Mouse (Mus musculus) forebrain, embryonic 11.5 days (tissue): ENCODE results near the gene Fam196b. TPM values are rescaled to one million over a fixed set of nuclear protein-coding genes. Genes with fewer than 3 reads are reported as not detected.

Experiments
- ATAC-seq: fragments of 200-750 bp; cut with Nextera tagmentation; replicated peaks from 2 replicates; pipeline ENCODE4 v1.8.0; 2017; ENCODE audit warnings: moderate TSS enrichment; ENCODE audit not compliant: low FRiP score
- DNase-seq: peaks from one replicate; pipeline ENCODE4 v3.0.0-alpha.2; 2017; ENCODE audit warnings: low spot score
- H3K27ac ChIP-seq: fragments of 300-500 bp; sonication (generic); 2 replicates; pipeline ENCODE4 v1.5.1; 2014; ENCODE audit warnings: low read depth, low read length
- H3K27me3 ChIP-seq: fragments of 300-500 bp; sonication (generic); 2 replicates; pipeline ENCODE4 v1.6.1; 2014; ENCODE audit warnings: mild to moderate bottlenecking, low read length, mixed read lengths; ENCODE audit not compliant: control insufficient read depth, insufficient read depth
- H3K36me3 ChIP-seq: fragments of 300-500 bp; sonication (generic); 2 replicates; pipeline ENCODE4 v1.6.1; 2014; ENCODE audit warnings: mild to moderate bottlenecking, low read length, moderate library complexity, mixed read lengths; ENCODE audit not compliant: control insufficient read depth, insufficient read depth
- H3K4me1 ChIP-seq: fragments of 300-500 bp; sonication (generic); replicated peaks from 2 replicates; pipeline ENCODE4 v1.6.1; 2014; ENCODE audit warnings: low read length, mixed read lengths; ENCODE audit not compliant: control insufficient read depth, insufficient read depth
- H3K4me2 ChIP-seq: fragments of 300-500 bp; sonication (generic); 2 replicates; pipeline ENCODE4 v1.6.1; 2014; ENCODE audit warnings: low read depth, mild to moderate bottlenecking, low read length, moderate library complexity, mixed read lengths; ENCODE audit not compliant: severe bottlenecking
- H3K4me3 ChIP-seq: fragments of 300-500 bp; sonication (generic); 2 replicates; pipeline ENCODE4 v1.5.1; 2014; ENCODE audit warnings: low read depth, low read length
- H3K9ac ChIP-seq: fragments of 300-500 bp; sonication (generic); 2 replicates; pipeline ENCODE4 v1.6.1; 2014; ENCODE audit warnings: low read length
- H3K9me3 ChIP-seq: fragments of 300-500 bp; sonication (generic); 2 replicates; pipeline ENCODE4 v1.6.1; 2016; ENCODE audit warnings: low read length, mixed read lengths; ENCODE audit not compliant: control insufficient read depth
- WGBS: fragments of 180-500 bp; shearing (Covaris S2); extraction: QIAGEN DNeasy Blood & Tissue Kit; methylation state at CpG from one replicate; pipeline ENCODE4 v1.1.7; 2014; 5-methylcytosine and 5-hydroxymethylcytosine counted together
- polyA plus RNA-seq: library from polyadenylated mRNA; unstranded; fragments of >200 nt; fragmentation: Nextera tagmentation; extraction: Ambion mirVana; gene quantifications from 2 replicates; pipeline ENCODE4 v1.2.1, GENCODE M21; 2014

The Fam196b gene
- polyA plus RNA-seq, 1 experiment from 2014 or later: 0.94 TPM

DNA sequence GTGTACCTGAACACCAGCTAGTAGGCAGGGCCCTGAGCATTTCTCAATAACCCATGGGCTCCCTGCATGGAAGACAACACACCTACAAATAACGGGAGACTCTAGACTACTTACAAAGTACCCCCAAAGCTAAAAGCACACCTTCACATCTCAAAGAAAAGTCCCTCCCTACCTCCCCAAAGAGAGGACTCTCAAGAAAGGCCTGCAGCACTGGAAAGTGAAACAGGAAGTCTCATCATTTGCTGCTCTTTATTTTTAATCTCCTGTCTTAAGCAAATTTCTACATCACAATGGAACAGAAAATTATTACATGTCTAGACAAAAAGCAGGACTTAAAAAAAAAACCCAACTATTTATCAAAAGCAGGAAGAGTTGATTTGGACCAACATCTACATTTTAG, 90.7 kb downstream of the Fam196b start:
- ATAC-seq (no peak), DNase-seq (no peak)
- no peak overlapping the region for H3K4me3 ChIP-seq
- H3K27me3 ChIP-seq: no peaks in the 10 kb centered on the region
- H3K36me3 ChIP-seq: no peaks in the 10 kb centered on the region
- no peak overlapping the region for H3K9ac ChIP-seq
- no peak overlapping the region for H3K4me2 ChIP-seq
- no peaks in the 10 kb centered on the region for H3K9me3 ChIP-seq
- WGBS: 90% methylated on average over 1 of the region's 1 CpGs
- no peak overlapping the region for H3K27ac ChIP-seq
- no peaks in the 10 kb centered on the region; the same call in 1 of the 2 replicates for H3K4me1 ChIP-seq

DNA sequence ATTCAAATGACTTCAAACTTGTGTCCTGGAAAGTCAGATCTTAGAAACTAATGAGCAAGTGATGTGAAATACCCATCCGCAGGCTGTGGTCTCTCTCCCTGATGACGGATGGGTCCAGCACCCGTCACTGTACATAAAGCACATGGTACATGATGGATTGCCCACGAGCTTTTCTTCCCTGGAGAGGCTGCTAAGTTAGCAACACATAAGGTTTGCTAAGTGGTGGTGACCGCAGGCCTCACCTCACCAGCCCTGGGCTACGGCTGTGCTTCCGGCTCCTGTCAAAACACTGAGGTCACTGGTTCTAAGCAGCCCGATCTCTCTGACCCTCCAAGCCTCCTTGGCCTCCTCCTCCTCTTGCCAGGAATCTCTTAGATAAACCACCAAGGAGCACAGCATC, 91.7 kb downstream of the Fam196b start:
- Histone ChIP-seq H3K4me1 (no peaks in the 10 kb centered on the region; the same call in 1 of the 2 replicates), H3K27me3 (no peaks in the 10 kb centered on the region), H3K27ac (no peak overlapping the region), H3K4me2 (no peak overlapping the region), H3K4me3 (no peak overlapping the region), H3K36me3 (no peaks in the 10 kb centered on the region), H3K9ac (no peak overlapping the region), H3K9me3 (no peaks in the 10 kb centered on the region)
- ATAC-seq (0 out of 2 replicates have a peak, but pooled peaks have one; percentile 12), DNase-seq (no peak)
- 77% methylated on average over 8 of the region's 8 CpGs for WGBS

DNA sequence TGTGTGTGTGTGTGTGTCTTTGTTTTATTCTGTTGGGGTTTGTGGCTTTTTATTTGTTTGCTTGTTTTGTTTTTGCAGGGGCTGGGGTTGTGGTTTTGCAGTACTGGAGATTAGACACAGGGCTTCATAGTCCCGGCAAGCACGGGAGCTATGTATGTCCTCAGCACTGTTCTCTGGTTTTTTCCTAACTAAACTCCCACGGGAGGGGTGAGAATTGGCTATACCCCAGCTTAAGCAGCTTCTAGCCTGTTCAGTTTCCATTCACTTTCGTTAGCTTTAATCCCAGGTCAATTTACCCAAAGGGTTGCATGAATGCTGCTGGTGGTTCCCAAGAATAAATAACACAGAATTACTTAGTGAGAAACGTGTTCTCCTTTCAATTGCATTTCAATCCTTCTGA, 92.2 kb downstream of the Fam196b start:
- WGBS: 37% methylated on average over 5 of the region's 5 CpGs

DNA sequence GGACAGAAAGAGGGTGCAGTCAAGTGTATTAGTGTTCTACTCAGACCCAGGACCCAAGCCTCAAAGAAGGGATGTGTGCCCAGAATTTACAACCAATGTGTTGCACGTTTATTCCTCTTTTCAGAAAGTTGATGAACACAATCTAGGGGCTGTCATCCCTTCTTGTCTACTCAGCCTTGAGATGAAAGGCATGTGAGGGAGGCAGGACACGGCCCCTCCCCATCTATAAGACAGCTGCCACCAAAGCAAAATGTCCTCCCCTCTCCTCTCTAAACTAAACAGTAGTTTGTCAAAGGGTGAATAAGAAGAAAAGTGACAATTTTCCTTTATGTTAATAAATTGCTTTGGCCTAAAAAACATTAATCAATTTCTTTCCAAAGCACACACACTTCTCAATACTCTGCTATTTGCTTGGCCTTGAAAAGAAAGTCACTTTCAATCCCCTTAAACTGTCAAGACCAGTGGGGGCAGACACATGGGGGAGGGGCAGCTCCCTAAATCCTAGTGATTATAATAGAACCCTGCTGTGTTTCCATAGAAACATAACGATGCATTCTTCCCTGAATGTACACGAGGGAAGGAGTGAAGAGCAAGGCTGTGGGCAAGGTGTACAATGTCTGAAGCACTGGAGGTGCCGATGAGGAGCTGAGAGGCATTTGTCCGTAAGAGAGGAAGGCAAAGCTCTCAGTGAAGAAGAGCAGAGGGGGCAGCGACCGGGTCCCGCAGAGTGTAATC, 101.4 kb downstream of the Fam196b start:
- Histone ChIP-seq H3K36me3 (no peaks in the 10 kb centered on the region), H3K4me2 (no peak overlapping the region; the same call in 1 of the 2 replicates), H3K27ac (no peak overlapping the region), H3K4me3 (no peak overlapping the region), H3K27me3 (no peaks in the 10 kb centered on the region), H3K9ac (no peak overlapping the region), H3K4me1 (peaks cover 5% of the 10 kb centered on the region), H3K9me3 (no peaks in the 10 kb centered on the region)
- WGBS: 32% methylated on average over 9 of the region's 9 CpGs
- DNase-seq (no peak), ATAC-seq (peak; percentile 73)

More for the DNA sequence above, 92.2 kb downstream of the Fam196b start:
- Histone ChIP-seq H3K27ac (no peak overlapping the region), H3K4me3 (no peak overlapping the region), H3K9me3 (no peaks in the 10 kb centered on the region), H3K4me1 (no peaks in the 10 kb centered on the region; the same call in 1 of the 2 replicates), H3K27me3 (no peaks in the 10 kb centered on the region), H3K4me2 (no peak overlapping the region), H3K36me3 (no peaks in the 10 kb centered on the region), H3K9ac (no peak overlapping the region)
- ATAC-seq (no peak), DNase-seq (no peak)

GRCm38 (mm10) chr11:34416619-34416979, 102.0 kb downstream of the Fam196b start:
- ATAC-seq: 0 out of 2 replicates have a peak, but pooled peaks have one; percentile 34
- H3K4me2 ChIP-seq: no peak overlapping the region

DNA sequence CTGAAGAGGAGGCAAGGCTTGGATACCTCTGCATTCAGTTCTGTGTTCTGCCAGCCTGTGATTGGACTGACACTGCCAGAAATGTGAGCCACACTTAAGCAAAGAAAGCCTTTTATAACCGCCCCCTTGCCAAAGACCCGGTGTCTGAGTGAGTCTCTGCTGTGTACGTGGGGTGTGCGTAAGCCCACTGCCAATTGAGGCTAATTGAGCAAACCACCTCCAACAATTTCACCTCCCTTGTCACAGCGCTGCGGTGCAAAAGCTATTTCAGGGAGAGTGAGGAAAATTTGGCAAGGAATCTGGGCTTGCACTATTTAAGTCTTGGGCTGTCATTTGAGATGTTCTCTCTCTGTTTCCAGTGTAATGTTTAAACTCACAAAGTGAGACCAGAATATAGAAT, 106.4 kb downstream of the Fam196b start:
- ATAC-seq (no peak), DNase-seq (no peak)
- Histone ChIP-seq H3K27ac (no peak overlapping the region), H3K36me3 (no peaks in the 10 kb centered on the region), H3K9me3 (no peaks in the 10 kb centered on the region), H3K4me2 (no peak overlapping the region), H3K9ac (no peak overlapping the region), H3K27me3 (no peaks in the 10 kb centered on the region), H3K4me1 (peaks cover 4% of the 10 kb centered on the region), H3K4me3 (no peak overlapping the region)
- 72% methylated on average over 6 of the region's 6 CpGs for WGBS

More at GRCm38 (mm10) chr11:34416619-34416979, 102.0 kb downstream of the Fam196b start:
- Histone ChIP-seq H3K4me3 (no peak overlapping the region), H3K27me3 (no peaks in the 10 kb centered on the region), H3K9ac (no peak overlapping the region), H3K4me1 (peaks cover 5% of the 10 kb centered on the region), H3K27ac (no peak overlapping the region), H3K9me3 (no peaks in the 10 kb centered on the region), H3K36me3 (no peaks in the 10 kb centered on the region)
- WGBS: 64% methylated on average over 3 of the region's 3 CpGs
- DNase-seq: no peak

DNA sequence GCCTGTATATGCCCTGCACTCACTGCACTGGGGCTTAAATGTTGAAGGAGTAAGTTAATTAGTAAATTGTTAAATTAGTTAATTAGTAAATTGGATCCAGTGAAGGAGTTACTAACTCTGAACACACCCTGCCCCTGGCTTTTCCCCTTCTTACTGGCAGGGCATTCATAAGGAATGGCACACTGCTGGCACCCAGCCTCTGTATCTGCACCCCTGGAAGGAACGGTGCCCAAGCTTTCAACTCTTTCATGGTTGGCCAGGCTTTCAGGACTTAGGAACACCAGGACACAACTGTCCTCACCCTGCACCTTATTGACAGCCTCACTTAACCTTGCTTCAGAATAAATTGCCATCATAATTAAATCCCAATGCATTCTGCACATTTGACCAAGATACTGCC, 109.9 kb downstream of the Fam196b start:
- Histone ChIP-seq H3K9ac (no peak overlapping the region), H3K27me3 (no peaks in the 10 kb centered on the region), H3K4me3 (no peak overlapping the region), H3K4me2 (no peak overlapping the region), H3K9me3 (no peaks in the 10 kb centered on the region), H3K36me3 (no peaks in the 10 kb centered on the region), H3K4me1 (no peaks in the 10 kb centered on the region), H3K27ac (no peak overlapping the region)
- WGBS: 70% methylated on average over 1 of the region's 1 CpGs
- DNase-seq (no peak), ATAC-seq (no peak)

GRCm38 (mm10) chr11:34427212-34427611, 112.6 kb downstream of the Fam196b start:
- no peak overlapping the region for H3K9ac ChIP-seq
- 84% methylated on average over 5 of the region's 5 CpGs for WGBS

GRCm38 (mm10) chr11:34430940-34431339, 116.3 kb downstream of the Fam196b start:
- WGBS: 79% methylated on average over 4 of the region's 4 CpGs
- H3K27ac ChIP-seq: no peak overlapping the region
- no peak overlapping the region for H3K4me2 ChIP-seq
- no peaks in the 10 kb centered on the region for H3K4me1 ChIP-seq
- ATAC-seq (no peak), DNase-seq (no peak)
- H3K27me3 ChIP-seq: no peaks in the 10 kb centered on the region
- no peak overlapping the region for H3K9ac ChIP-seq
- H3K9me3 ChIP-seq: no peaks in the 10 kb centered on the region
- no peak overlapping the region for H3K4me3 ChIP-seq
- no peaks in the 10 kb centered on the region for H3K36me3 ChIP-seq

More at GRCm38 (mm10) chr11:34427212-34427611, 112.6 kb downstream of the Fam196b start:
- Histone ChIP-seq H3K27me3 (no peaks in the 10 kb centered on the region), H3K4me2 (no peak overlapping the region), H3K4me1 (no peaks in the 10 kb centered on the region), H3K27ac (no peak overlapping the region), H3K4me3 (no peak overlapping the region), H3K36me3 (no peaks in the 10 kb centered on the region), H3K9me3 (no peaks in the 10 kb centered on the region)
- no peak for ATAC-seq
- no peak for DNase-seq
